Mouse (Mus musculus): ENCODE measurements at regions not wholly inside any gene's neighbourhood (a gene's known extent, or its start where the extent isn't known, plus 50 kb on each side); places are given as distances from the start of the nearest gene placed in this dataset.

GRCm38 (mm10) chr8:15468540-15469476 lies 422.9 kb upstream of the BB014433 start:
- DNase-seq (ENCODE audit: low spot score), result no peak
- no peaks in the 10 kb centered on the region for H3K9me3 ChIP-seq (replicated peaks; ENCODE audit: control insufficient read depth, low read length)
- no peaks in the 10 kb centered on the region for H3K36me3 ChIP-seq (replicated peaks; ENCODE audit: control insufficient read depth, insufficient read depth, low read depth, low read length)
- no peak overlapping the region for H3K27ac ChIP-seq (replicated peaks; ENCODE audit: low read depth, low read length)
- WGBS, result 83% methylated on average over 10 of the region's 10 CpGs
- no peak overlapping the region for H3K4me3 ChIP-seq (ENCODE audit: low read depth, low read length)
- ATAC-seq (replicated peaks; ENCODE audit: insufficient number of reproducible peaks, low FRiP score, low TSS enrichment, low read depth), result no peak
- no peak overlapping the region for H3K4me2 ChIP-seq (ENCODE audit: low read depth, low read length)
- no peaks in the 10 kb centered on the region for H3K4me1 ChIP-seq (ENCODE audit: control insufficient read depth, insufficient read depth, low read length)
- H3K27me3 ChIP-seq (ENCODE audit: control insufficient read depth, insufficient read depth, low read length), result no peaks in the 10 kb centered on the region
- no peak overlapping the region for H3K9ac ChIP-seq (replicated peaks; ENCODE audit: low read length)

DNA sequence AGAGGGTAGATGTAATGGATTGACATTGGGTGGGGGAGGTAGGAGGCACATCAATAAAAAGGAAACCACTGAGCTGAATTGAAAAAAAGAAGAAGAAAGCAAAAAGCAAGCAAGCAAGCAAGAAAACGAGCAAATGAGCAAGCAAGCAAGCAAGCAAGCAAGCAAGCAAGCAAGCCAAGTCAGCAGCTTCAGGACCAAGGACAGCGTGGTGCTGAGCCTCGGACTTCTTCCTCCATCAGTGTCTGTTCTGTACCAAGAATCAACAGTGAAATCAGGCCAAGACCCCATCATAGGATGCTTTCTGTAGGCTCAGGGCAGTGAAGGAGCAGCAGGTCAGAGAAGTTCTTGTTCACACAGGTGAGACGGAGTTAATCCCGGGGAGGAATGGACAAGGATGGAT lies 392.7 kb upstream of the BB014433 start:
- Histone ChIP-seq H3K27ac (replicated peaks; ENCODE audit: low read depth, low read length) (no peak overlapping the region), H3K4me1 (ENCODE audit: control insufficient read depth, insufficient read depth, low read length) (no peaks in the 10 kb centered on the region), H3K9me3 (replicated peaks; ENCODE audit: control insufficient read depth, low read length) (no peaks in the 10 kb centered on the region), H3K9ac (replicated peaks; ENCODE audit: low read length) (no peak overlapping the region), H3K27me3 (ENCODE audit: control insufficient read depth, insufficient read depth, low read length) (no peaks in the 10 kb centered on the region), H3K4me2 (ENCODE audit: low read depth, low read length) (no peak overlapping the region), H3K4me3 (ENCODE audit: low read depth, low read length) (no peak overlapping the region), H3K36me3 (replicated peaks; ENCODE audit: control insufficient read depth, insufficient read depth, low read depth, low read length) (no peaks in the 10 kb centered on the region)
- DNase-seq (ENCODE audit: low spot score) (peak; percentile 82), ATAC-seq (replicated peaks; ENCODE audit: insufficient number of reproducible peaks, low FRiP score, low TSS enrichment, low read depth) (no peak)
- WGBS, result 53% methylated on average over 5 of the region's 5 CpGs

- H3K36me3 ChIP-seq (replicated peaks; ENCODE audit: control insufficient read depth, insufficient read depth, low read depth, low read length), result no peaks in the 10 kb centered on the region
- no peak overlapping the region for H3K4me2 ChIP-seq (ENCODE audit: low read depth, low read length)
- WGBS, result 44% methylated on average over 4 of the region's 4 CpGs
- ATAC-seq (replicated peaks; ENCODE audit: insufficient number of reproducible peaks, low FRiP score, low TSS enrichment, low read depth), result 0 out of 2 replicates have a peak, but pooled peaks have one; percentile 29
- no peak overlapping the region for H3K27ac ChIP-seq (replicated peaks; ENCODE audit: low read depth, low read length)
- no peaks in the 10 kb centered on the region for H3K4me1 ChIP-seq (ENCODE audit: control insufficient read depth, insufficient read depth, low read length)
- H3K27me3 ChIP-seq (ENCODE audit: control insufficient read depth, insufficient read depth, low read length), result no peaks in the 10 kb centered on the region
- DNase-seq (ENCODE audit: low spot score), result no peak
- no peak overlapping the region for H3K4me3 ChIP-seq (ENCODE audit: low read depth, low read length)
- H3K9ac ChIP-seq (replicated peaks; ENCODE audit: low read length), result no peak overlapping the region
- no peaks in the 10 kb centered on the region for H3K9me3 ChIP-seq (replicated peaks; ENCODE audit: control insufficient read depth, low read length)
These were observed 348.8 kb upstream of the BB014433 start for GRCm38 (mm10) chr8:15394722-15395115.

DNA sequence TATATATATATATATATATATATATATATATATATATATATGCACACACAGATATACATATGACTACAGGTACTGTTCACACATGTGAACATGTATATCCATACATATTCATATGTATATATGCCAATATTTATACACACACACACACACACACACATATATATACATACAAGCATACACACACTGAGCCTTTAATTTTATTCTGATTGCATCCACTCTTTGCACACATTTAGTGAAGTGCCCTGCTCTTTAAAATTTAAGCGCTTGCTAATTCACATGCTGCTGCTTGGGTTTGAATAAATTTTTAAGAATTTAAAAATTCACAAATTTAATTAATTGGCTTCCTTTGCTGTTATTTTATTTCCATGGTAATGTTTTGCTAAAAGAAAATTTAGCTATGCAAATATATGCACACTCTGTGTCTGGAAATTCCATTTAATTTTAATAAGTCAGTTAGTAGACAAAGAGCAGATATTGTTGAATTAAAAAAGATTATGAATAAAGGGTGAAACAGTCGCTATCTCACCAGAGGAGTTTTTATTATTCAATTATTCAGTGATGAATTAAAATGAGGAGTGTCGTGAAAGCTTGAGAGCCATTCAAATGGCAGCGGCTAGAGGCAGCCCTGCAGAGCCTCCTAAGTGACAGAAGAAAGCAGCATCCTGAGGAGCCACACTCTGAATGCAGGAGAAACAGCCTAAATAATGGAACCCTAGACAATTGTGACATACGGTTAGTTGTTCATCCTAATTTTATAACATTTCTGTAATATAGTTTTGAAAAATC lies 348.3 kb upstream of the BB014433 start:
- Histone ChIP-seq H3K36me3 (replicated peaks; ENCODE audit: control insufficient read depth, insufficient read depth, low read depth, low read length) (no peaks in the 10 kb centered on the region), H3K4me3 (ENCODE audit: low read depth, low read length) (no peak overlapping the region), H3K4me2 (ENCODE audit: low read depth, low read length) (no peak overlapping the region), H3K4me1 (ENCODE audit: control insufficient read depth, insufficient read depth, low read length) (no peaks in the 10 kb centered on the region), H3K27ac (replicated peaks; ENCODE audit: low read depth, low read length) (no peak overlapping the region), H3K9me3 (replicated peaks; ENCODE audit: control insufficient read depth, low read length) (no peaks in the 10 kb centered on the region), H3K27me3 (ENCODE audit: control insufficient read depth, insufficient read depth, low read length) (no peaks in the 10 kb centered on the region), H3K9ac (replicated peaks; ENCODE audit: low read length) (no peak overlapping the region)
- 76% methylated on average over 5 of the region's 5 CpGs for WGBS
- ATAC-seq (replicated peaks; ENCODE audit: insufficient number of reproducible peaks, low FRiP score, low TSS enrichment, low read depth) (no peak), DNase-seq (ENCODE audit: low spot score) (no peak)

GRCm38 (mm10) chr8:15392056-15392455 lies 346.2 kb upstream of the BB014433 start:
- Histone ChIP-seq H3K4me2 (ENCODE audit: low read depth, low read length) (no peak overlapping the region), H3K36me3 (replicated peaks; ENCODE audit: control insufficient read depth, insufficient read depth, low read depth, low read length) (no peaks in the 10 kb centered on the region), H3K4me1 (ENCODE audit: control insufficient read depth, insufficient read depth, low read length) (no peaks in the 10 kb centered on the region), H3K27me3 (ENCODE audit: control insufficient read depth, insufficient read depth, low read length) (no peaks in the 10 kb centered on the region), H3K9me3 (replicated peaks; ENCODE audit: control insufficient read depth, low read length) (no peaks in the 10 kb centered on the region), H3K27ac (replicated peaks; ENCODE audit: low read depth, low read length) (no peak overlapping the region), H3K4me3 (ENCODE audit: low read depth, low read length) (no peak overlapping the region), H3K9ac (replicated peaks; ENCODE audit: low read length) (no peak overlapping the region)
- 44% methylated on average over 4 of the region's 4 CpGs for WGBS
- DNase-seq (ENCODE audit: low spot score), result no peak
- no peak for ATAC-seq (replicated peaks; ENCODE audit: insufficient number of reproducible peaks, low FRiP score, low TSS enrichment, low read depth)

GRCm38 (mm10) chr8:15388791-15389190 lies 342.9 kb upstream of the BB014433 start:
- ATAC-seq (replicated peaks; ENCODE audit: insufficient number of reproducible peaks, low FRiP score, low TSS enrichment, low read depth), result no peak
- 93% methylated on average over 5 of the region's 5 CpGs for WGBS
- no peak overlapping the region for H3K27ac ChIP-seq (replicated peaks; ENCODE audit: low read depth, low read length)

GRCm38 (mm10) chr8:15367063-15367462 lies 321.2 kb upstream of the BB014433 start:
- Histone ChIP-seq H3K27ac (replicated peaks; ENCODE audit: low read depth, low read length) (no peak overlapping the region), H3K36me3 (replicated peaks; ENCODE audit: control insufficient read depth, insufficient read depth, low read depth, low read length) (no peaks in the 10 kb centered on the region), H3K27me3 (ENCODE audit: control insufficient read depth, insufficient read depth, low read length) (no peaks in the 10 kb centered on the region), H3K4me2 (ENCODE audit: low read depth, low read length) (no peak overlapping the region), H3K9me3 (replicated peaks; ENCODE audit: control insufficient read depth, low read length) (no peaks in the 10 kb centered on the region), H3K9ac (replicated peaks; ENCODE audit: low read length) (no peak overlapping the region), H3K4me1 (ENCODE audit: control insufficient read depth, insufficient read depth, low read length) (no peaks in the 10 kb centered on the region), H3K4me3 (ENCODE audit: low read depth, low read length) (no peak overlapping the region)
- WGBS, result 89% methylated on average over 2 of the region's 2 CpGs
- ATAC-seq (replicated peaks; ENCODE audit: insufficient number of reproducible peaks, low FRiP score, low TSS enrichment, low read depth) (no peak), DNase-seq (ENCODE audit: low spot score) (no peak)

More at GRCm38 (mm10) chr8:15388791-15389190, 342.9 kb upstream of the BB014433 start:
- Histone ChIP-seq H3K4me1 (ENCODE audit: control insufficient read depth, insufficient read depth, low read length) (no peaks in the 10 kb centered on the region), H3K9ac (replicated peaks; ENCODE audit: low read length) (no peak overlapping the region), H3K4me3 (ENCODE audit: low read depth, low read length) (no peak overlapping the region), H3K27me3 (ENCODE audit: control insufficient read depth, insufficient read depth, low read length) (no peaks in the 10 kb centered on the region), H3K36me3 (replicated peaks; ENCODE audit: control insufficient read depth, insufficient read depth, low read depth, low read length) (no peaks in the 10 kb centered on the region), H3K4me2 (ENCODE audit: low read depth, low read length) (no peak overlapping the region), H3K9me3 (replicated peaks; ENCODE audit: control insufficient read depth, low read length) (no peaks in the 10 kb centered on the region)
- DNase-seq (ENCODE audit: low spot score), result no peak

DNA sequence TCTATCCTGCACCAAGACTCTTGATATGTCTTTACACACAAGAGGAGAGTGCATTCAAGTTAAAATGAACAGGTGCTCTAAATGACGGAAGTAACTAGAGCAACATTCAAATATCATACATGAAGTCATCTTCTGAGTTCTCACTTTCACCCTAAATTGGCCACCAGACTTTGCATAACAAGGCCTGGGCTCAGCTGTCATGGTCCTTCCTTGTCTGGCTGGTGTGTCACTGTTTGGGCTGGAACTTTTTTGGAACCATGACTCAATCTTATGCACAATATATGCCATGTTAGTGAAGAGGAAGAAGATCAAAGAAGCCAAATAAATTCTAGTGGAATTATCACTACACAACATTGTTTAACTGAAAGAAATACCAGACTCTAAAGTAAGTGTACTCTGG lies 318.7 kb upstream of the BB014433 start:
- ATAC-seq (replicated peaks; ENCODE audit: insufficient number of reproducible peaks, low FRiP score, low TSS enrichment, low read depth), result no peak
- H3K9ac ChIP-seq (replicated peaks; ENCODE audit: low read length), result no peak overlapping the region

More for the DNA sequence above, 318.7 kb upstream of the BB014433 start:
- H3K4me3 ChIP-seq (ENCODE audit: low read depth, low read length), result no peak overlapping the region
- 96% methylated on average over 1 of the region's 1 CpGs for WGBS
- H3K9me3 ChIP-seq (replicated peaks; ENCODE audit: control insufficient read depth, low read length), result no peaks in the 10 kb centered on the region
- no peak for DNase-seq (ENCODE audit: low spot score)
- H3K4me1 ChIP-seq (ENCODE audit: control insufficient read depth, insufficient read depth, low read length), result no peaks in the 10 kb centered on the region
- H3K27me3 ChIP-seq (ENCODE audit: control insufficient read depth, insufficient read depth, low read length), result no peaks in the 10 kb centered on the region
- H3K4me2 ChIP-seq (ENCODE audit: low read depth, low read length), result no peak overlapping the region
- H3K36me3 ChIP-seq (replicated peaks; ENCODE audit: control insufficient read depth, insufficient read depth, low read depth, low read length), result no peaks in the 10 kb centered on the region
- no peak overlapping the region for H3K27ac ChIP-seq (replicated peaks; ENCODE audit: low read depth, low read length)

All from embryonic facial prominence, embryonic 11.5 days (tissue).